In the genomic region with DNA sequence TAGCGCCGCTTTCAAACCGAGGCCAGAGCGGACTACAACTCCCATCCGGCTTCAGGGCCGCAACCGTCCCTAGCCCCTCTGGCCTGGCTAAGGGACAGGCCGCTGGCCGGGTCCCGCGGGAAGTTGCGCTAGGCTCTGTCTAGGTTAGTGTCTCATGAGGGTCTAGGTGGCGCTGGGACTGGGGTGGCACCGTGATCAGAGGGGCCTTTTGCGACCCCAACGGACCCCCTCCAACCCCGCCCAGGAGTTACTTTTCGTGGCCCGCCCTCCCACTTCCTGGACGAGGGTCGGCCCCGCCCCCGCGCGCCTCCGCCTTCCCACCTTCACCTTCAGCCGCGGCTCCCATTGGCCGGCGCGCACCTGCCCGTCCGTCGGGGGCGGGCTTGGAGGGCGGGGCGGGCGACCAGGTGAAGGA, we compare ENCODE assay signal across 8 mouse cellular contexts. TPM values are rescaled to one million over a fixed set of nuclear protein-coding genes. Genes with fewer than 3 reads are reported as not detected.
DNase-seq lines count a peak whose midpoint lies in the region; ATAC-seq and TF ChIP-seq lines count a peak whose summit lies in the region.

A gene (plus strand): TSS at position 320 of the 415 bp plus-strand sequence.

- peak within 1 kb of the TSS; percentile 53 for H3K4me3 ChIP-seq in forebrain, postnatal 0 days (ENCODE audit: low read depth, low read length)
- H3K4me3 ChIP-seq in hindbrain, embryonic 11.5 days (ENCODE audit: low read depth, low read length): peak within 1 kb of the TSS; percentile 58
- H3K4me3 ChIP-seq in limb, embryonic 14.5 days (replicated peaks; ENCODE audit: low read length): peak within 1 kb of the TSS; percentile 61
- peak within 1 kb of the TSS; percentile 45 for H3K4me3 ChIP-seq in midbrain, embryonic 14.5 days (replicated peaks; ENCODE audit: low read depth, low read length)

- peak within 1 kb of the TSS; percentile 50 for H3K9ac ChIP-seq in forebrain, postnatal 0 days
- peak within 1 kb of the TSS; percentile 35 for H3K9ac ChIP-seq in hindbrain, embryonic 11.5 days (ENCODE audit: low read depth, low read length)
- peak within 1 kb of the TSS; percentile 59 for H3K9ac ChIP-seq in limb, embryonic 14.5 days (ENCODE audit: low read depth, low read length, severe bottlenecking)
- peak within 1 kb of the TSS; percentile 42; the same call in 1 of the 2 replicates for H3K9ac ChIP-seq in midbrain, embryonic 14.5 days (replicated peaks; ENCODE audit: low read length)

- H3K4me1 ChIP-seq in forebrain, postnatal 0 days (ENCODE audit: insufficient read depth): no peaks in the 10 kb centered on the region
- no peaks in the 10 kb centered on the region for H3K4me1 ChIP-seq in hindbrain, embryonic 11.5 days (replicated peaks; ENCODE audit: control insufficient read depth, insufficient read depth, low read length)
- H3K4me1 ChIP-seq in limb, embryonic 14.5 days (ENCODE audit: control insufficient read depth, insufficient read depth, low read length): peaks cover 11% of the 10 kb centered on the region; the same call in 1 of the 2 replicates
- no peaks in the 10 kb centered on the region for H3K4me1 ChIP-seq in midbrain, embryonic 14.5 days (ENCODE audit: control insufficient read depth, insufficient read depth, low read length)

- peak within 1 kb of the TSS; percentile 55 for H3K4me2 ChIP-seq in forebrain, postnatal 0 days (ENCODE audit: low read depth)
- peak within 1 kb of the TSS; percentile 65 for H3K4me2 ChIP-seq in hindbrain, embryonic 11.5 days (replicated peaks; ENCODE audit: low read depth, low read length)
- H3K4me2 ChIP-seq in limb, embryonic 14.5 days (replicated peaks; ENCODE audit: low read depth, low read length, severe bottlenecking): peak within 1 kb of the TSS; percentile 56
- H3K4me2 ChIP-seq in midbrain, embryonic 14.5 days (ENCODE audit: low read length): peak within 1 kb of the TSS; percentile 59

- TF ChIP-seq CTCF in forebrain, postnatal 0 days (IDR thresholded peaks at IDR 0.05; ENCODE audit: low read depth): no peak

- no peaks in the 10 kb centered on the region for H3K9me3 ChIP-seq in forebrain, postnatal 0 days (ENCODE audit: low read length)
- H3K9me3 ChIP-seq in hindbrain, embryonic 11.5 days (ENCODE audit: control insufficient read depth, low read length): no peaks in the 10 kb centered on the region
- no peaks in the 10 kb centered on the region for H3K9me3 ChIP-seq in limb, embryonic 14.5 days (ENCODE audit: control insufficient read depth, low read length)
- no peaks in the 10 kb centered on the region for H3K9me3 ChIP-seq in midbrain, embryonic 14.5 days (ENCODE audit: control insufficient read depth, low read length)

- H3K27me3 ChIP-seq in forebrain, postnatal 0 days (ENCODE audit: insufficient read depth, low read length): no peaks in the 10 kb centered on the region
- no peaks in the 10 kb centered on the region for H3K27me3 ChIP-seq in hindbrain, embryonic 11.5 days (ENCODE audit: control insufficient read depth, insufficient read depth, low read length)
- no peaks in the 10 kb centered on the region for H3K27me3 ChIP-seq in limb, embryonic 14.5 days (ENCODE audit: control insufficient read depth, insufficient read depth, low read length)
- no peaks in the 10 kb centered on the region for H3K27me3 ChIP-seq in midbrain, embryonic 14.5 days (ENCODE audit: control insufficient read depth, insufficient read depth, low read length)

- 0 out of 2 replicates have a peak, but pooled peaks have one; percentile 33 for TF ChIP-seq POLR2A in limb, embryonic 14.5 days (IDR thresholded peaks at IDR 0.05; ENCODE audit: borderline replicate concordance, extremely low read depth, insufficient read depth, insufficient read length)

- H3K27ac ChIP-seq in forebrain, postnatal 0 days (ENCODE audit: low read depth, low read length): no peak within 1 kb of the TSS
- H3K27ac ChIP-seq in hindbrain, embryonic 11.5 days (ENCODE audit: low read depth, low read length): no peak within 1 kb of the TSS
- H3K27ac ChIP-seq in limb, embryonic 14.5 days (replicated peaks; ENCODE audit: low read depth, low read length): peak within 1 kb of the TSS; percentile 75
- 0 out of 2 replicates have a peak within 1 kb of the TSS, but pooled peaks have one; percentile 13 for H3K27ac ChIP-seq in midbrain, embryonic 14.5 days (replicated peaks; ENCODE audit: low read depth, low read length)

- H3K36me3 ChIP-seq in forebrain, postnatal 0 days (ENCODE audit: insufficient read depth): no peaks in the 10 kb centered on the region
- H3K36me3 ChIP-seq in hindbrain, embryonic 11.5 days (ENCODE audit: control insufficient read depth, insufficient read depth, low read length): no peaks in the 10 kb centered on the region
- H3K36me3 ChIP-seq in limb, embryonic 14.5 days (ENCODE audit: control insufficient read depth, insufficient read depth, low read length): peaks cover 9% of the 10 kb centered on the region
- H3K36me3 ChIP-seq in midbrain, embryonic 14.5 days (ENCODE audit: control insufficient read depth, insufficient read depth, low read length): 0 out of 2 replicates have a peak, but pooled peaks cover 4% of the 10 kb centered on the region

- DNase-seq in T-cell, adult 2 months (ENCODE audit: low spot score): peak; percentile 78
- DNase-seq in cerebellum, adult 8-10 months: peak; percentile 89
- peak; percentile 36 for DNase-seq in forebrain, postnatal 0 days
- peak; percentile 83 for DNase-seq in hindbrain, embryonic 11.5 days (ENCODE audit: low spot score)
- peak; percentile 82 for DNase-seq in limb, embryonic 14.5 days (ENCODE audit: low spot score)
- peak; percentile 82 for DNase-seq in midbrain, embryonic 14.5 days
- peak; percentile 84 to 90 for DNase-seq in spleen, postnatal 10 days (ENCODE audit: low spot score in 2 of 2)
- no peak for DNase-seq in frontal cortex, postnatal 36 days (ENCODE audit: low spot score in 2 of 2)

- ATAC-seq in forebrain, postnatal 0 days: peak; percentile 38
- peak; percentile 79 for ATAC-seq in hindbrain, embryonic 11.5 days (ENCODE audit: low FRiP score)
- ATAC-seq in limb, embryonic 14.5 days (ENCODE audit: low FRiP score, low read depth): peak; percentile 86
- ATAC-seq in midbrain, embryonic 14.5 days (ENCODE audit: low FRiP score, low TSS enrichment): peak; percentile 69; the same call in 1 of the 2 replicates

- 3% methylated on average over 36 of the region's 38 CpGs for WGBS in forebrain, postnatal 0 days
- under 1% methylated on average over 25 of the region's 38 CpGs for WGBS in hindbrain, embryonic 11.5 days
- 1% methylated on average over 29 of the region's 38 CpGs for WGBS in limb, embryonic 14.5 days
- WGBS in midbrain, embryonic 14.5 days: under 1% methylated on average over 37 of the region's 38 CpGs

RNA-seq across cellular contexts. Expression of the gene that starts here (rescaled TPM):
- 3.1 and 4.7 TPM in 2 replicates for total RNA-seq in forebrain, postnatal 0 days (2014; rRNA removed)
- 0.11 and 0.23 TPM in 2 replicates for polyA plus RNA-seq in forebrain, postnatal 0 days (2015; fragmentation: Nextera tagmentation; extraction: Ambion mirVana)
- polyA plus RNA-seq in hindbrain, embryonic 11.5 days (2014; fragmentation: Nextera tagmentation; extraction: Ambion mirVana): 0.50 and 0.82 TPM in 2 replicates
- 15.2 and 17.0 TPM in 2 replicates for polyA plus RNA-seq in limb, embryonic 14.5 days (2012; rRNA removed)
- polyA plus RNA-seq in limb, embryonic 14.5 days (2014; fragmentation: Nextera tagmentation; extraction: Ambion mirVana): 1.4 and 2.0 TPM in 2 replicates
- polyA plus RNA-seq in midbrain, embryonic 14.5 days (2014; fragmentation: Nextera tagmentation; extraction: Ambion mirVana): 0.43 and 1.3 TPM in 2 replicates

Comparison
In these comparisons a context has a peak if more than half of its experiments do, and no peak if none do; other contexts are left out.
1. Peak in DNase-seq, ATAC-seq, H3K4me3 ChIP-seq, H3K9ac ChIP-seq and H3K4me2 ChIP-seq in hindbrain, embryonic 11.5 days; RNA of the gene not detected or under 1 TPM.
2. DNase-seq: peak in T-cell, adult 2 months (single experiment), cerebellum, adult 8-10 months (single experiment), forebrain, postnatal 0 days (single experiment), limb, embryonic 14.5 days (single experiment), midbrain, embryonic 14.5 days (single experiment) and spleen, postnatal 10 days (2 of 2); none in frontal cortex, postnatal 36 days (0 of 2).
3. H3K27ac ChIP-seq: peak in limb, embryonic 14.5 days (single experiment) and midbrain, embryonic 14.5 days (single experiment); none in forebrain, postnatal 0 days (single experiment) and hindbrain, embryonic 11.5 days (single experiment).
4. Peak in every context shown above with its lines, with median percentiles within 50 percentile points of each other: ATAC-seq, H3K4me2 ChIP-seq, H3K4me3 ChIP-seq and H3K9ac ChIP-seq.